Mouse (Mus musculus) embryonic stem cell, embryonic (primary cell): ENCODE measurements around the gene Pcyox1.

Experiments
- CTCF ChIA-PET, 4 experiments: fragments of 300-600 bp in 2 of 4; fragments of 350-600 bp in 2 of 4; sonication (Branson Sonifier 250); formaldehyde crosslinking; loops; one replicate each; lab custom pipeline; 2022; ENCODE audit warnings: inconsistent platforms in 2 of 4; lab: Charles Lee
- POLR2A ChIA-PET, 4 experiments: fragments of 300-600 bp in 2 of 4; fragments of 350-600 bp in 2 of 4; sonication (Branson Sonifier 250); formaldehyde crosslinking; loops; one replicate each; lab custom pipeline; 2022; ENCODE audit warnings: antibody characterized with exemption in 4 of 4, inconsistent platforms in 1 of 4; lab: Charles Lee

Pcyox1 gene

DNA sequence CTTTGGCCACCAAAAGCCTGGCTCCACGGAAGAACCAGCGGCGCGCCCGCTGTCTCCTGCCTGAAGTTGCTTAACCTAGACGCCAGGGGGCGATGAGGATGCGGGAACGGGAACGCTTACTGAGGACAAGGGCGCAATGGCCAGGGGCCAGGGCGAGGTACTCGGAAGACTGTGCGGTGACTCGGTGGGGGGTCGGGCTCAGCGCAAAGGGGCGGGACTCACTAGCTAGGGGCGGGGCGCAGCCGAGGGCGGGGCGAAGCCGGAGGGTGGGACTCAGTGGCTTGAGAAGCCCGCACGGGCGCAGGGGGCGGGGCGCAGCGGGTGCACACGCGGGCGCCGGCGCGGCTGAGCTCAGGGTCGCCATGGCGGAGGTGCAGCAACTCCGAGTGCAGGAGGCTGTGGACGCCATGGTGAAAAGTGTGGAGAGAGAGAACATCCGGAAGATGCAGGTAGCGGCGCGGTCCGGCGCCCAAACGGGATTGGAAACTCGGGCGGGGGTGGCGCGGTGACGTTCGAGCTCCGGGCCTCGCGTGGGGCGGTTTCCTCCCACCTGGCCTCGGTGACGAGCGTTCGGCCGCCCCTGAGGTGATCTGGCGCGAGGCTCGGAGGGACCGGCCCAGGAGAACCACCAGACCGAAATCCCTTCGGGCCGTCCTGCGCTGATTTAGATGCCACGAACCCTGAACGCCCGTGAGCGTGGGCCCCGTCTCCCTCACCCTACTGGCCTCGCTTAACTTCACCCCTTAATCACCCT lies 31.4 kb downstream of the Pcyox1 start, which contains the start of gene Fam136a:
Fam136a (plus strand) TSS at position 276 of the 754 bp plus-strand sequence.
- ChIA-PET POLR2A (interaction anchor here in 3 of 4 experiments (0.5 to 4.9 kb wide), 94 partner anchors 9 to 1259 kb away, joined by 3 to 47 read pairs (median 4); partner anchors contain the start of genes C87436 (in 3 of the 3), Pcyox1 (in 3 of the 3), Dusp11 (in 2 of the 3) and Tia1 (in 2 of the 3)), CTCF (interaction anchor here (0.5 to 2.9 kb wide), 67 partner anchors 8 to 1202 kb away, joined by 3 to 37 read pairs (median 5); partner anchors contain the start of genes Pcyox1 (in 3 of the 4), C87436 (in 1 of the 4), Tgfa (in 1 of the 4) and Tia1 (in 1 of the 4))

DNA sequence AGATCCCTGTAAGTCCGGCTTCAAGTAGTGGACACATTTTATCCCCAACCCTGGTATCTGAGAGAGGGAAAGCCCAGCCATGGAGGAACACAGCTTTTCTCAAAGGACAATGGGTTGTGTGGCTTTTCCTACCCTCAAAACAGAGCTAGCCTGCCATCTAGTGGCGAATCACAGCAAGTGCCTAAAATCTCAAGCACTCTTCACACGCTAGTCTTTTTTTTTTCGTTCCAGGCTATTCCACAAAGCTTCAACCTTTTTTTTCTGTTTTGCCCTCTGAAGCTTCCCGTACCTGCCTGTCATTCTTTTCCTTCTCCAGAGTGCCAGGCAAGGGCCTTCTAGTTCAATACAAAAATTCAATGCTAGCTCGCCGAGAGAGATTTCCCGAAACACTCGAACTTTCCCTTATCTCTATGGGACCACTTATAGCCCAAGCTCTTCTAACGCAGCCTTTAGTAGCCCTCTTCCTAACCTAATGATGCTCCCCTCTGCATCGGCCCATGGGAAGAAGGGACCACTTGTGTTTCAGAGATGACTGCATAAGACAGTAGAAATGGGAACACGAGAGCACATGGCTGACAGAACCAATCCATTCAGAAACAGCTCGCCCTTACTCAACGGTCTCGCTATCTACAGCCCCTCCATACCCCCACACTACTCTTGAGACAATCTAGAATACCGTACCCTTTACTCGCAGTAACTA lies 32.4 kb downstream of the Pcyox1 start:
- POLR2A ChIA-PET, result interaction anchor here in 3 of 4 experiments (0.5 to 4.9 kb wide), 93 partner anchors 8 to 1259 kb away, joined by 3 to 47 read pairs (median 4); partner anchors contain the start of genes C87436 (in 3 of the 3), Pcyox1 (in 3 of the 3), Dusp11 (in 2 of the 3) and Tia1 (in 2 of the 3)
- CTCF ChIA-PET, result interaction anchor here (0.5 to 2.9 kb wide), 122 partner anchors 7 to 841 kb away, joined by 3 to 37 read pairs (median 4); partner anchors contain the start of genes Pcyox1 (in 3 of the 4), Tgfa (in 2 of the 4) and Nat8f1 (in 1 of the 4)

DNA sequence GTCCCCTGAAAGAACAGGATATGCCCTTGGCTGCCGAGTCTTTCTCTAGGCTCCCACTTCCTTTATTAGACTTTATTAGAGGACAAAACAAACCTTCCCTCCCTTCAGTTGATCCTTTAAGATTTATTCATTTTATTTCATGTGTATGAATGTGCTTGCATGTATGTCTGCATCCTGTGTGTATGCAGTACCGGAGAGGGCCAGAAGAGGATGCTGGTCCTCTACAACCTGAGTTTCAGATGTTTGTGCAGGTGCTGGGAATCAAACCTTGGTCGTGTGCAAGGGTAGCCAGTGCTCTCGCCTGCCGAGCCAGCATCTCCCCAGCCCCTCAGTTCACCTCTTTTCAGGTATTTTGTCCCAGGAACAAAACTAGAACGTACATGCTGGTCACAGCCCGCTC lies 35.6 kb downstream of the Pcyox1 start:
- POLR2A ChIA-PET, result interaction anchor here in 1 of 4 experiments (2.6 kb wide), 1 partner anchor 10 kb away, joined by 11 read pairs; the partner anchor contains the start of gene Snrpg
- CTCF ChIA-PET, result no interaction called here

GRCm38 (mm10) chr6:86360691-86361090 lies 36.3 kb downstream of the Pcyox1 start:
- ChIA-PET POLR2A (interaction anchor here in 2 of 4 experiments (0.6 to 2.6 kb wide), 3 partner anchors 11 to 233 kb away, joined by 3 to 11 read pairs (median 4); partner anchors contain the start of gene Snrpg (in 1 of the 2)), CTCF (interaction anchor here in 1 of 4 experiments (0.6 kb wide), 1 partner anchor 358 kb away, joined by 6 read pairs; no protein-coding TSS in a partner anchor)

GRCm38 (mm10) chr6:86356956-86357355 lies 40.0 kb downstream of the Pcyox1 start:
- POLR2A ChIA-PET, result interaction anchor here in 2 of 4 experiments (0.6 to 1.5 kb wide), 3 partner anchors 8 to 14 kb away, joined by 3 to 8 read pairs (median 5); partner anchors contain the start of genes Fam136a (in 2 of the 2) and Snrpg (in 1 of the 2)
- CTCF ChIA-PET, result interaction anchor here (0.6 to 1.8 kb wide), 6 partner anchors 8 to 336 kb away, joined by 3 to 9 read pairs (median 4); partner anchors contain the start of gene Fam136a (in 2 of the 4)

DNA sequence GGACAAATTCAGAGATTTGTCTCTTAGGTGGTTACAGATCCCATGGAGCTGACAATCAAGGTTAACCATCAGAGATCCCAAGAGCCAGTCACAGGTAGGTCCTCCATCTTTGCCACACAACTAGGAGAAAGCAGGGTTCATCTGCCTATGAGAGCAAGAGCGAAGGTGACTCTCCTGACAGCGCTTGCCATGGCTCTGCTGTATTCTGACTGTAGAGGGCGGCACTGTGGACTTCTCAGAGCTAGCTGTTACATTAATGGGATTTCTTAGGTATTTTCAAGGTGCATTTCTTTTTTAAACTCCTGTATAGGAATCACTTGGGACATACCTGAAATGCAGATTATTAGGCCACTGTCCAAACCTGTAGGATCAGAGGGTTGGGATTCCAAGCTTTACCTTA lies 42.0 kb downstream of the Pcyox1 start:
- CTCF ChIA-PET, result interaction anchor here in 3 of 4 experiments (0.6 to 1.9 kb wide), 9 partner anchors 9 to 1285 kb away, joined by 3 to 7 read pairs (median 4); no protein-coding TSS in a partner anchor

GRCm38 (mm10) chr6:86349257-86349656 lies 47.7 kb downstream of the Pcyox1 start:
- ChIA-PET CTCF (interaction anchor here in 3 of 4 experiments (0.6 to 1.3 kb wide), 7 partner anchors 13 to 222 kb away, joined by 3 to 5 read pairs (median 3); no protein-coding TSS in a partner anchor), POLR2A (interaction anchor here in 1 of 4 experiments (0.8 to 1.4 kb wide), 2 partner anchors 26 to 27 kb away, joined by 3 read pairs; no protein-coding TSS in a partner anchor)

More for the DNA sequence above, 42.0 kb downstream of the Pcyox1 start:
- POLR2A ChIA-PET, result interaction anchor here in 2 of 4 experiments (0.6 to 1.6 kb wide), 5 partner anchors 9 to 52 kb away, joined by 3 to 5 read pairs (median 4); no protein-coding TSS in a partner anchor

GRCm38 (mm10) chr6:86346063-86346462 lies 50.9 kb downstream of the Pcyox1 start:
- POLR2A ChIA-PET, result no interaction called here
- CTCF ChIA-PET, result interaction anchor here in 2 of 4 experiments (0.6 to 1.1 kb wide), 2 partner anchors 18 to 198 kb away, joined by 3 to 5 read pairs; no protein-coding TSS in a partner anchor

DNA sequence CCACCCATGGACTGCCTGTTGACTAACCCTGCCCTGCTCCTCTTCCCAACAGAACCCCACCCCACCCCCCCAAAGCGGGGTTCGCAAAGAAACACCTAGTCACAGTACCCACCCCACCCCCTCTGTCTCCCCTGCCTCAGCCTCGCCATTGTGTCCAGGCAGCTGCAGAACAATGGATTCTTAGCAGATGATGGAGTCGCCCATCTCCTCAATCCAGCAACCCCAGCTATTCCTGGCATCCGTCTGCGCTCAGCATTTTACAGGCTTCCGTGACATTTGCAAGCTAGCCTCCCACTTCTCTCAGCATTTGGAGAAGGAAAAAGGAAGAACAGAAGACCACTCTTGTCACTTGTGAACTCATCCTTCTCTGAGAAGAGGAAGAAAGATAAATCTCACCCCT lies 53.3 kb downstream of the Pcyox1 start:
- POLR2A ChIA-PET, result interaction anchor here in 3 of 4 experiments (0.6 to 1.4 kb wide), 17 partner anchors 8 to 891 kb away, joined by 3 to 8 read pairs (median 3); partner anchors contain the start of genes Fam136a (in 2 of the 3) and Fbxo41 (in 1 of the 3)
- CTCF ChIA-PET, result interaction anchor here in 1 of 4 experiments (0.9 to 1.5 kb wide), 4 partner anchors 11 to 21 kb away, joined by 3 to 7 read pairs (median 6); no protein-coding TSS in a partner anchor

GRCm38 (mm10) chr6:86336340-86336739 lies 60.6 kb downstream of the Pcyox1 start:
- ChIA-PET CTCF (interaction anchor here (0.6 to 2.8 kb wide), 19 partner anchors 13 to 749 kb away, joined by 3 to 21 read pairs (median 4); partner anchors contain the start of genes Fam136a (in 4 of the 4), Alms1 (in 1 of the 4), Pcyox1 (in 1 of the 4) and Snrpg (in 1 of the 4)), POLR2A (interaction anchor here in 2 of 4 experiments (0.5 to 4.3 kb wide), 8 partner anchors 14 to 1588 kb away, joined by 3 to 31 read pairs (median 8); partner anchors contain the start of genes Fam136a (in 2 of the 2) and Snrpg (in 1 of the 2))
